Comparison of ENCODE assay signal across 8 mouse cellular contexts in genomic region chr13:111687285-111687781, GRCm38 (mm10). TPM values are rescaled to one million over a fixed set of nuclear protein-coding genes. Genes with fewer than 3 reads are reported as not detected.
DNase-seq lines count a peak whose midpoint lies in the region; ATAC-seq and TF ChIP-seq lines count a peak whose summit lies in the region.

No protein-coding gene starts in this region.

- H3K27ac ChIP-seq in embryonic facial prominence, embryonic 13.5 days: peak overlapping the region; percentile 97
- peak overlapping the region; percentile 74 for H3K27ac ChIP-seq in heart, adult 2 months
- peak overlapping the region; percentile 98 for H3K27ac ChIP-seq in limb, embryonic 14.5 days (replicated peaks; ENCODE audit: low read depth, low read length)
- H3K27ac ChIP-seq in midbrain, embryonic 16.5 days (ENCODE audit: low read length): peak overlapping the region; percentile 96

- WGBS in embryonic facial prominence, embryonic 13.5 days: under 1% methylated on average over 35 of the region's 35 CpGs
- WGBS in heart, adult 2 months: under 1% methylated on average over 35 of the region's 35 CpGs
- 1% methylated on average over 23 of the region's 35 CpGs for WGBS in limb, embryonic 14.5 days
- WGBS in midbrain, embryonic 16.5 days: under 1% methylated on average over 35 of the region's 35 CpGs

- no peaks in the 10 kb centered on the region for H3K9me3 ChIP-seq in embryonic facial prominence, embryonic 13.5 days
- H3K9me3 ChIP-seq in limb, embryonic 14.5 days (ENCODE audit: control insufficient read depth, low read length): no peaks in the 10 kb centered on the region
- H3K9me3 ChIP-seq in midbrain, embryonic 16.5 days (replicated peaks; ENCODE audit: control insufficient read depth, low read length, poor library complexity, severe bottlenecking): no peaks in the 10 kb centered on the region

- H3K9ac ChIP-seq in embryonic facial prominence, embryonic 13.5 days: peak overlapping the region; percentile 96
- peak overlapping the region; percentile 97 for H3K9ac ChIP-seq in heart, adult 2 months (ENCODE audit: low read depth, low read length)
- peak overlapping the region; percentile 99 for H3K9ac ChIP-seq in limb, embryonic 14.5 days (ENCODE audit: low read depth, low read length, severe bottlenecking)
- H3K9ac ChIP-seq in midbrain, embryonic 16.5 days (ENCODE audit: low read depth, low read length): peak overlapping the region; percentile 94

- peak; percentile 45; the same call in 1 of the 2 replicates for TF ChIP-seq POLR2A in heart, adult 2 months (IDR thresholded peaks at IDR 0.05; ENCODE audit: insufficient read depth, low read depth, low read length)
- no peak for TF ChIP-seq POLR2A in limb, embryonic 14.5 days (IDR thresholded peaks at IDR 0.05; ENCODE audit: borderline replicate concordance, extremely low read depth, insufficient read depth, insufficient read length)

- peaks cover 12% of the 10 kb centered on the region for H3K36me3 ChIP-seq in embryonic facial prominence, embryonic 13.5 days
- H3K36me3 ChIP-seq in heart, adult 2 months (ENCODE audit: control insufficient read depth, insufficient read depth, low read length): no peaks in the 10 kb centered on the region; the same call in 1 of the 2 replicates
- peaks cover 14% of the 10 kb centered on the region for H3K36me3 ChIP-seq in limb, embryonic 14.5 days (ENCODE audit: control insufficient read depth, insufficient read depth, low read length)
- H3K36me3 ChIP-seq in midbrain, embryonic 16.5 days (ENCODE audit: control insufficient read depth, insufficient read depth, low read length): no peaks in the 10 kb centered on the region

- 0 out of 2 replicates have a peak, but pooled peaks cover 4% of the 10 kb centered on the region for H3K27me3 ChIP-seq in embryonic facial prominence, embryonic 13.5 days
- H3K27me3 ChIP-seq in heart, adult 2 months (ENCODE audit: control insufficient read depth, insufficient read depth, low read length): no peaks in the 10 kb centered on the region
- H3K27me3 ChIP-seq in limb, embryonic 14.5 days (ENCODE audit: control insufficient read depth, insufficient read depth, low read length): no peaks in the 10 kb centered on the region
- no peaks in the 10 kb centered on the region for H3K27me3 ChIP-seq in midbrain, embryonic 16.5 days (ENCODE audit: control insufficient read depth, insufficient read depth, low read depth, low read length)

- intact Hi-C loops in heart, adult 2 months (cut with DNase I): loop anchor here (5.0 kb wide), 3 partner anchors 35 to 195 kb away; partner anchors contain the start of gene Gpbp1

- TF ChIP-seq EP300 in heart, adult 2 months (IDR thresholded peaks at IDR 0.05; ENCODE audit: insufficient read depth, low read depth, low read length): no peak

- no peak for TF ChIP-seq CTCF in heart, adult 2 months (IDR thresholded peaks at IDR 0.05)

- peak overlapping the region; percentile 81 for H3K4me2 ChIP-seq in embryonic facial prominence, embryonic 13.5 days
- peak overlapping the region; percentile 65 for H3K4me2 ChIP-seq in limb, embryonic 14.5 days (replicated peaks; ENCODE audit: low read depth, low read length, severe bottlenecking)
- H3K4me2 ChIP-seq in midbrain, embryonic 16.5 days (ENCODE audit: low read length): peak overlapping the region; percentile 94

- H3K4me1 ChIP-seq in embryonic facial prominence, embryonic 13.5 days: peaks cover 6% of the 10 kb centered on the region; the same call in 1 of the 2 replicates
- no peaks in the 10 kb centered on the region; the same call in 1 of the 2 replicates for H3K4me1 ChIP-seq in heart, adult 2 months (ENCODE audit: control insufficient read depth, insufficient read depth, low read length)
- H3K4me1 ChIP-seq in limb, embryonic 14.5 days (ENCODE audit: control insufficient read depth, insufficient read depth, low read length): peaks cover 3% of the 10 kb centered on the region; the same call in 1 of the 2 replicates
- H3K4me1 ChIP-seq in midbrain, embryonic 16.5 days (ENCODE audit: control insufficient read depth, insufficient read depth, low read length): peaks cover 12% of the 10 kb centered on the region

- H3K79me2 ChIP-seq in heart, adult 2 months (replicated peaks; ENCODE audit: control insufficient read depth, insufficient read depth, low read length): no peaks in the 10 kb centered on the region

- peak; percentile 71 for ATAC-seq in embryonic facial prominence, embryonic 13.5 days (ENCODE audit: insufficient number of reproducible peaks, insufficient read depth, low FRiP score, low TSS enrichment, low read depth)
- ATAC-seq in limb, embryonic 14.5 days (ENCODE audit: low FRiP score, low read depth): peak; percentile 86
- peak; percentile 69 for ATAC-seq in midbrain, embryonic 16.5 days

- peak overlapping the region; percentile 95 for H3K4me3 ChIP-seq in embryonic facial prominence, embryonic 13.5 days
- H3K4me3 ChIP-seq in heart, adult 2 months: peak overlapping the region; percentile 72
- H3K4me3 ChIP-seq in limb, embryonic 14.5 days (replicated peaks; ENCODE audit: low read length): peak overlapping the region; percentile 94
- peak overlapping the region; percentile 98 for H3K4me3 ChIP-seq in midbrain, embryonic 16.5 days (ENCODE audit: low read depth, low read length)

- peak; percentile 88 for DNase-seq in 3T3-L1 (ENCODE audit: low read depth, low spot score)
- peak; percentile 84 to 88 for DNase-seq in adrenal gland, postnatal 36 days
- DNase-seq in heart, adult 2 months: peak; percentile 82 to 83
- peak; percentile 51 to 67 for DNase-seq in kidney, adult 8-10 months
- peak; percentile 91 for DNase-seq in limb, embryonic 14.5 days (ENCODE audit: low spot score)
- DNase-seq in spleen, postnatal 4 days (ENCODE audit: low spot score in 2 of 2): peak; percentile 80 to 86

RNA-seq across cellular contexts. Expression of gene Mier3, which starts 6.6 kb away (rescaled TPM):
- total RNA-seq in adrenal gland, postnatal 36 days (2021): 10 to 100 TPM; 39.9 to 44.4 TPM
- 22.9 and 29.7 TPM in 2 replicates for polyA plus RNA-seq in embryonic facial prominence, embryonic 13.5 days (2015; fragmentation: Nextera tagmentation; extraction: Ambion mirVana)
- 10 to 100 TPM; 13.1 to 14.6 TPM for total RNA-seq in heart, adult 2 months (2021)
- polyA plus RNA-seq in heart, adult 2 months (2012; rRNA removed): 3.3 and 5.2 TPM in 2 replicates
- polyA plus RNA-seq in limb, embryonic 14.5 days (2012; rRNA removed): 23.3 and 25.7 TPM in 2 replicates
- 31.2 and 33.2 TPM in 2 replicates for polyA plus RNA-seq in limb, embryonic 14.5 days (2014; fragmentation: Nextera tagmentation; extraction: Ambion mirVana)
- polyA plus RNA-seq in midbrain, embryonic 16.5 days (2015; fragmentation: Nextera tagmentation; extraction: Ambion mirVana): 18.9 and 19.5 TPM in 2 replicates

Comparison
In these comparisons a context has a peak if more than half of its experiments do, and no peak if none do; other contexts are left out.
1. Peak in every context shown above with its lines: DNase-seq, ATAC-seq, H3K4me3 ChIP-seq and H3K27ac ChIP-seq.